Mouse (Mus musculus) hindbrain, embryonic 14.5 days (tissue): ENCODE data around the gene Map3k11. TPM values are rescaled to one million over a fixed set of nuclear protein-coding genes. Genes with fewer than 3 reads are reported as not detected.
"Not testable (repeated sequence)": the region's sequence is repeated elsewhere in the genome, so short reads cannot be mapped to it uniquely, and the experiment has no call there.

Source experiments
- ATAC-seq: fragments of 200-750 bp; cut with Nextera tagmentation; 2 replicates; pipeline ENCODE4 v1.8.0; 2017; ENCODE audit warnings: moderate number of reproducible peaks, mild to moderate bottlenecking, moderate TSS enrichment, moderate library complexity; ENCODE audit not compliant: low FRiP score
- DNase-seq: peaks from one replicate; pipeline ENCODE4 v3.0.0-alpha.2; 2015; ENCODE audit warnings: low spot score
- H3K27ac ChIP-seq: fragments of 300-500 bp; sonication (generic); 2 replicates; pipeline ENCODE4 v1.5.1; 2014; ENCODE audit warnings: mild to moderate bottlenecking, moderate library complexity
- H3K27me3 ChIP-seq: fragments of 300-500 bp; sonication (generic); 2 replicates; pipeline ENCODE4 v1.6.1; 2014; ENCODE audit warnings: mild to moderate bottlenecking, low read length, mixed read lengths; ENCODE audit not compliant: control insufficient read depth, insufficient read depth
- H3K36me3 ChIP-seq: fragments of 300-500 bp; sonication (generic); replicated peaks from 2 replicates; pipeline ENCODE4 v1.6.1; 2014; ENCODE audit not compliant: control insufficient read depth, insufficient read depth
- H3K4me1 ChIP-seq: fragments of 300-500 bp; sonication (generic); replicated peaks from 2 replicates; pipeline ENCODE4 v1.6.1; 2014; ENCODE audit warnings: antibody characterized with exemption, low read length, mixed read lengths; ENCODE audit not compliant: control insufficient read depth, insufficient read depth
- H3K4me2 ChIP-seq: fragments of 300-500 bp; sonication (generic); replicated peaks from 2 replicates; pipeline ENCODE4 v1.6.1; 2014; ENCODE audit warnings: mild to moderate bottlenecking, moderate library complexity
- H3K4me3 ChIP-seq: fragments of 300-500 bp; sonication (generic); replicated peaks from 2 replicates; pipeline ENCODE4 v1.5.1; 2014; ENCODE audit warnings: mild to moderate bottlenecking, low read length
- H3K9ac ChIP-seq: fragments of 300-500 bp; sonication (generic); 2 replicates; pipeline ENCODE4 v1.6.1; 2014
- H3K9me3 ChIP-seq: fragments of 300-500 bp; sonication (generic); 2 replicates; pipeline ENCODE4 v1.6.1; 2016; ENCODE audit warnings: low read length; ENCODE audit not compliant: control insufficient read depth
- WGBS: fragments of 180-500 bp; shearing (Covaris S2); extraction: QIAGEN DNeasy Blood & Tissue Kit; methylation state at CpG from one replicate; pipeline ENCODE4 v1.1.7; 2014; 5-methylcytosine and 5-hydroxymethylcytosine counted together
- polyA plus RNA-seq: library from polyadenylated mRNA; unstranded; fragments of >200 nt; fragmentation: Nextera tagmentation; extraction: Ambion mirVana; gene quantifications from 2 replicates; pipeline ENCODE4 v1.2.1, GENCODE M21; 2014

Gene Map3k11
- polyA plus RNA-seq, 1 experiment from 2014 or later, result 11.5 TPM

DNA sequence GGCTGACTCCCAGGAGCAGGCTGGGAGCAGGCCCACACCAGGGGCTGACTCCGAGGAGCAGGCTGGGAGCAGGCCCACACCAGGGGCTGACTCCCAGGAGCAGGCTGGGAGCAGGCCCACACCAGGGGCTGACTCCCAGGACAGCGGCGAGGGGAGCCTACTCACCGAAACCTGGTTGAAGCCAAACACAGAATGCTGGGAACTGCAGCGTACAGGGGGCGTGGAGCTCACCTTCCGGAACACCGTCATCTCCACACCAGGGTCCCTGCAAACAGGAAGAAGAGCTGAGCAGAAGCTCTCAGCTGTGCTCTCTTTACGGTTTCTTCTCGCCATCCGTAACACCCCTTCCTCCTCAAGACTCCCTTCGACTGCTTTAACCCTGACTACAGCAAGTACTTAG, 1.6 kb upstream of the Map3k11 start:
- H3K9me3 ChIP-seq, H3K27me3 ChIP-seq, H3K9ac ChIP-seq, ATAC-seq, H3K4me3 ChIP-seq, DNase-seq, H3K27ac ChIP-seq: not testable (repeated sequence)
- Histone ChIP-seq H3K4me1 (peaks cover 32% of the 10 kb centered on the region), H3K36me3 (peaks cover 51% of the 10 kb centered on the region), H3K4me2 (peak overlapping the region; percentile 99; the same call in 1 of the 2 replicates)
- 95% methylated on average over 12 of the region's 12 CpGs for WGBS

DNA sequence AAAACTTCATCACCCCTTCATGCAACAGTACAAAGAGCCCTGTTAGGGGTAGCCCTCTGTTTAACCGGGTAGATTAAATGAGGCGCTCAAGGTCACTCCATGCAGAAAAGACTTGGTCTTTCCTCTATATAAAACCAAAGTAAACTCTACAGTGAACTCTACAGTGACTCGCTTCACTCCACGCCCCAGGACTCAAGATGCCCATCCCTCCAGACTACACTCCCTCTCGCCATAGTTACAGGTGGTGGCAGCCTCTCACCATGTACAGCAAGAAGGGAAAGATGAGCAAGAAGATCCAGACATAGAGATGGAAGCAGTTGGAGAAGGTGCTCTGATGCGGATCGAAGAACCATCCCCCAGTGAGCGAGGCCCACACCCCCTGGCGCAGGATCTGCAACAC, 804 bp upstream of the Map3k11 start:
- H3K36me3 ChIP-seq, result peaks cover 43% of the 10 kb centered on the region
- H3K9me3 ChIP-seq, result no peaks in the 10 kb centered on the region
- H3K27me3 ChIP-seq, result no peaks in the 10 kb centered on the region
- peak overlapping the region; percentile 97 for H3K4me3 ChIP-seq
- H3K4me2 ChIP-seq, result peak overlapping the region; percentile 99
- WGBS, result 23% methylated on average over 9 of the region's 9 CpGs
- peaks cover 32% of the 10 kb centered on the region for H3K4me1 ChIP-seq
- DNase-seq, result no peak
- H3K27ac ChIP-seq, result peak overlapping the region; percentile 78
- H3K9ac ChIP-seq, result peak overlapping the region; percentile 93
- no peak for ATAC-seq

DNA sequence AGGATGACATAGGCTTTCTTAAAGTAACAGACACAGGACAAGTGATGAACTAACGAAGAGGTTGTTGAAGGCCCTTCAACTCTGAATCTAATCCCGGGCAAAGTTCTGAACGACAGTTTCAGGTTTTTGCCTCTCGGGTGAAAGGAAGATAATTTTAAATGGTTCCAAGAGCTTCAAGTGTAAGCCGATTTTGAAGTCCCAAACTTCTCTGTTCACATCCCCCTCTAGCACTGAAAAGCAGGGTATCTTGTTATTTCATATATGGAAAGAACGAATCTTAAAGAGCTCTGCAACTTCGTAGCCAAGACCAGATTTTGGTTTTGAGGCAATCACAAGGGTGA, 516 bp downstream of the Map3k11 start:
- ATAC-seq, result no peak
- Histone ChIP-seq H3K4me3 (peak overlapping the region; percentile 97), H3K9ac (peak overlapping the region; percentile 78), H3K4me1 (peaks cover 32% of the 10 kb centered on the region), H3K9me3 (no peaks in the 10 kb centered on the region), H3K36me3 (peaks cover 42% of the 10 kb centered on the region), H3K27me3 (no peaks in the 10 kb centered on the region), H3K4me2 (peak overlapping the region; percentile 99), H3K27ac (peak overlapping the region; percentile 71)
- no peak for DNase-seq
- WGBS, result 0% methylated on average over 7 of the region's 7 CpGs

DNA sequence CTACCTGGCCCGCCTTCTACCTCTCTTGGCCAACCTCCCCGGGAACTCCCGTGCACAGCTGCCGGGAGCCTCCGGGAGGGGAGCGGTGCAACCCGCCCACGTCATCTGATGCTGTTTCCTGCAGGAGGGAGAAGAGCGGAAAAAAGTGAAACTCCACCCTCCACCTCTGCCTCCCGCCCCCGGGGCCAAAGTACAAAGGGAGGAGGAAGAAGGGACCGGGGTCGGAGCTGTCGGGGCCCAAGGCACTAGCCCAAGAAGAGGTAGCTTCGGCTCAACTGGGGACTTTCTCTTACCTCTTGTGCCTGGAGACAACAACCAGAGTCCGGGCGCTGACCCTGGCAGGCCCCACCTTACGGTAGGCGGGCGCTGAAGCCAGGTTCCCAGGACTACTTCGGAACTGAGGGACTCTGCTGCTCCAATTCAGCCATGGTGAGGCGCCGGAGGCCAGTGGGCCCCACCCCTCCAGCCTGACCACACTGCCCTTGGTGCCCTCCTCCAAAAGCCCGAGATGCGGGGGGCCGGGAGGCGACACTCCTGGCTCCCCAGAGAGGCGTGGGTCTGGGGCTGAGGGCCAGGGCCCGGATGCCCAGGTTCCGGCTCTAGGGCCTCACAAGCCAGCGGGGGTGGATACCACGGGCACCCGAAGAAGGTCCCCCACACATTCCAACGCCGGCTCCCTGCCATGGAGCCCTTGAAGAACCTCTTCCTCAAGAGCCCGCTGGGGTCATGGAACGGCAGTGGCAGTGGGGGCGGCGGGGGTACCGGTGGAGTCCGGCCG, 1.2 kb downstream of the Map3k11 start:
- peak; percentile 56 for DNase-seq
- Histone ChIP-seq H3K36me3 (peaks cover 37% of the 10 kb centered on the region), H3K4me1 (peaks cover 32% of the 10 kb centered on the region), H3K27ac (peak overlapping the region; percentile 71), H3K4me2 (peak overlapping the region; percentile 99), H3K27me3 (no peaks in the 10 kb centered on the region), H3K9ac (peak overlapping the region; percentile 78), H3K9me3 (no peaks in the 10 kb centered on the region), H3K4me3 (peak overlapping the region; percentile 97)
- ATAC-seq, result no peak
- WGBS, result 12% methylated on average over 42 of the region's 42 CpGs

DNA sequence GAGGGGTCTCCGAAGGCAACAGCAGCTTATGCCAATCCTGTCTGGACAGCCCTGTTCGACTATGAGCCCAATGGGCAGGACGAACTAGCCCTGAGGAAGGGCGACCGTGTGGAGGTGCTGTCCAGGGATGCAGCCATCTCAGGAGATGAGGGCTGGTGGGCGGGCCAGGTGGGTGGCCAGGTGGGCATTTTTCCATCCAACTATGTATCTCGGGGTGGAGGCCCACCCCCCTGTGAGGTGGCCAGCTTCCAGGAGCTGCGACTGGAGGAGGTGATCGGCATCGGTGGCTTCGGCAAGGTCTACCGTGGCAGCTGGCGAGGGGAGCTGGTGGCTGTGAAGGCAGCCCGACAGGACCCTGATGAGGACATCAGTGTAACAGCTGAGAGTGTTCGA, 1.8 kb downstream of the Map3k11 start:
- no peaks in the 10 kb centered on the region for H3K9me3 ChIP-seq
- peak overlapping the region; percentile 71; the same call in 1 of the 2 replicates for H3K27ac ChIP-seq
- H3K9ac ChIP-seq, result peak overlapping the region; percentile 78
- no peaks in the 10 kb centered on the region for H3K27me3 ChIP-seq
- no peak for ATAC-seq
- peaks cover 32% of the 10 kb centered on the region for H3K4me1 ChIP-seq
- H3K36me3 ChIP-seq, result peaks cover 35% of the 10 kb centered on the region
- no peak for DNase-seq
- peak overlapping the region; percentile 97 for H3K4me3 ChIP-seq
- H3K4me2 ChIP-seq, result peak overlapping the region; percentile 99
- 73% methylated on average over 15 of the region's 15 CpGs for WGBS

DNA sequence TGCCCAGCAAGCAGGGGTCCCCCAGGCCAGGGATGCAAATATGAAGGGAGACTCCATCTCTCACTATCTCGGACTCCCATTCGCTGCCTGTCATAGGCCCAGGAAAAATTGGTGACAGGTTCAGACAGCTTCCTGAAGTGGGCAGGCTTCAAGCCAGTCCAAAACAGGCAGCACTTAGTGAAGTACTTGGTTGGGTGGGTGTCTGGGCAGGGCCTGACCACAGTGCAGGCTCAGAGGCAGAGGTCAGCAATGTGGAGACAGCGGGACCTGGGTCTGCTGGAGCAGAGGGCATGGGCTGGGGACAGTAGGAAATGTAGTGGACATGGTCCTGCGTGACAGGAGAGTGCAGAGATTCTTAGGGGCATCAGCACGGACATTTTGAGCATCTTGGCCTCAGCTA, 3.1 kb downstream of the Map3k11 start:
- peak overlapping the region; percentile 28; the same call in 1 of the 2 replicates for H3K27ac ChIP-seq
- H3K27me3 ChIP-seq, result no peaks in the 10 kb centered on the region
- peaks cover 38% of the 10 kb centered on the region for H3K4me1 ChIP-seq
- 85% methylated on average over 5 of the region's 5 CpGs for WGBS
- peak overlapping the region; percentile 99 for H3K4me2 ChIP-seq
- ATAC-seq, result no peak
- H3K4me3 ChIP-seq, result peak overlapping the region; percentile 97
- peaks cover 31% of the 10 kb centered on the region for H3K36me3 ChIP-seq
- no peak for DNase-seq
- H3K9me3 ChIP-seq, result no peaks in the 10 kb centered on the region
- H3K9ac ChIP-seq, result peak overlapping the region; percentile 78; the same call in 1 of the 2 replicates

DNA sequence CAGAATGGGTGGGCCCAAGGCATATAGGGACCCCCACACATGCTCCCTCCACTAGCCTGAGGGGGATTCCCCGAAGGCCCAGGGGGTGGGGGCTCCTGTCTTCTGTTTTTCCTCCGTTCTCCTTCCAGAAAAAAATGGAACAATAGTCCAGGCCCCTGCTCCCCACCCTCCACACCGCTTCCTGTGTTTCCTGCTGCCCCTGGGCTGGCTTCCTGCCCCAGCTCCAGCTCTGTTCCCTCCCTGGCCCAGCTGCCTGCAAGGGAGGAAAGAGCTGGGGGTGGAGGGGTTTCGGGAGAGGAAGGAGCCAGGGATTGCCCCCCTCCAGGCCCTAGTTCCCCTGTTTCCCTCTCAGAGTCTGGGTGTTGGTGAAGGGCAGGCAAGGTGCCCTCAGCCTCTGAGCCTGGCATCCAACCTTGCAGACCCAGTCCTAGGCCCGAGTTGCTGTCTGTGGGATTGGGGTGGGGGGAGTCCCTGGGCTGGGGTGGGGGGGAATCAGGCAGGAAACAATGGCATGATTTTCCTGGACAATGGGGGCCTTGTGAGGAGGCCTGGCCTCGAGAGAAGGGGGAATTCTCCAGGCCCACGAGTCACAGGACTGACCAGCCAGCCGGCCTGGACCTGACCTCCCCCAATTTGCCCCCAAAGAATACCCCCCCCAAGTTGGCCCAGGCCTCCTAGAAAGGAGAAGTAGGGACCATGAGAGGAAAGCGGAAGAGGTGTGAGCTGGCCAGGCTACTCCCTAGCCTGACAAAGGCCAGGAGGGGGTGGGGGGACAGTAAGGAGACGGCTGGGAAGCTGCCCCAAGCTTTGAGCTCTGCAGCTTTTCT, 3.8 kb downstream of the Map3k11 start:
- H3K4me3 ChIP-seq, result peak overlapping the region; percentile 97
- peak overlapping the region; percentile 55 for H3K27ac ChIP-seq
- H3K4me2 ChIP-seq, result peak overlapping the region; percentile 99
- DNase-seq (no peak), ATAC-seq (no peak)
- WGBS, result 65% methylated on average over 10 of the region's 10 CpGs
- peaks cover 38% of the 10 kb centered on the region for H3K36me3 ChIP-seq
- H3K4me1 ChIP-seq, result peaks cover 36% of the 10 kb centered on the region
- H3K27me3 ChIP-seq, result no peaks in the 10 kb centered on the region
- H3K9ac ChIP-seq, result peak overlapping the region; percentile 78
- no peaks in the 10 kb centered on the region for H3K9me3 ChIP-seq

DNA sequence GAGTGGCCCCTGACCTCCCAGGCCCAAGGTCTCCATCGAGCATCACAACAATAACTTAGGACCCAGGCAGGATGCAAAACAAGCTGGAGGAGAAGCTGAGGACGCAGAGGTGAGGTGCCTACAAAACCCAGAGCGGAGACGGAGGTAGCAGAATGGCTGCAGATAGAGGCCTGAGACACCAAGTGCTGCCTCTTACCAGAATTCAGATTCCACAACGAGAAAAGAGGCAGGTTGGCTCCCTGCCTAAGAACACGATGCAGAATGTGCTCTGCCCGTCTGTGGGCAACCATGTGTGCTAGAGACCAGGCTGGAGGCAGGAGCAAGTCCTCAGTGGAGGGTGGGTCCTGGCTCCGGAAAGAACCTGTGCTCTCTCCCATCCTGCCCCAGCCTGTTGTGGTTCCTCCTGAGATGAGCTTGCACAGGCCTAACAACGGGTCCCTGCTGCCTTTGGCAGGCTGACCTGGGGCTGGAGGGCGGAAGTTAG, 4.4 kb downstream of the Map3k11 start:
- no peaks in the 10 kb centered on the region for H3K9me3 ChIP-seq
- DNase-seq (no peak), ATAC-seq (no peak)
- peak overlapping the region; percentile 78; the same call in 1 of the 2 replicates for H3K9ac ChIP-seq
- H3K27me3 ChIP-seq, result no peaks in the 10 kb centered on the region
- peaks cover 44% of the 10 kb centered on the region for H3K36me3 ChIP-seq
- H3K4me1 ChIP-seq, result peaks cover 29% of the 10 kb centered on the region
- H3K4me3 ChIP-seq, result no peak overlapping the region
- peak overlapping the region; percentile 99 for H3K4me2 ChIP-seq
- 69% methylated on average over 10 of the region's 10 CpGs for WGBS
- peak overlapping the region; percentile 55 for H3K27ac ChIP-seq

DNA sequence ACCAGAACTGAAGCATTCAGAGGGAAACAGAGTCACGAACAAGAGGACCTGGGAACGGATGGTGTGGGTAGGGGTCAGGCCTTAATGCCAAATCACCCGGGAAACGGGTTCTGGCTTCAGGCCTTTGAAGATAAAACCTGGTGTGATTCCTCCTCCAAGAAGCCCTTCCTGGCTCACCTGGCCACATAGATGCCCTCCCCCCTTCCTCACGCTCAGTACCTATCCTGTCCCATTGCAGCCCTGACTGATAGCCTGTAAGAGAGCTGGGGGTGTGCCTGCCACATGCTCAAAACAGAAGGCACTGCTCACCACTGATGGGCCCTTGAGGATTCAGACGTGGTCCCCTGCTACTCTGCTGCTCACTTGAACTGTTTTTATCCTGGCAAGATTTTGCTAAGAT, 5.3 kb downstream of the Map3k11 start:
- Histone ChIP-seq H3K27ac (no peak overlapping the region), H3K9ac (no peak overlapping the region), H3K36me3 (peaks cover 53% of the 10 kb centered on the region), H3K4me1 (peaks cover 28% of the 10 kb centered on the region), H3K4me2 (no peak overlapping the region), H3K9me3 (no peaks in the 10 kb centered on the region), H3K27me3 (no peaks in the 10 kb centered on the region), H3K4me3 (no peak overlapping the region)
- ATAC-seq, result no peak
- WGBS, result 90% methylated on average over 6 of the region's 6 CpGs
- DNase-seq, result no peak
